ENCODE assay signal across 8 mouse cellular contexts in genomic region chr9:122311051-122311760, GRCm38 (mm10). TPM values are rescaled to one million over a fixed set of nuclear protein-coding genes. Genes with fewer than 3 reads are reported as not detected.
DNase-seq lines count a peak whose midpoint lies in the region; ATAC-seq and TF ChIP-seq lines count a peak whose summit lies in the region.

No protein-coding gene starts in this region.

- intact Hi-C loops in left cerebral cortex, postnatal 36 days (cut with DNase I): no loop called here

- DNase-seq in forebrain, embryonic 11.5 days (ENCODE audit: low spot score): no peak
- DNase-seq in kidney, adult 2 months: peak; percentile 80
- DNase-seq in lung, postnatal 14 days: peak; percentile 30
- no peak for DNase-seq in layer of hippocampus, postnatal 14 days (ENCODE audit: low spot score in 2 of 2)
- no peak for DNase-seq in left cerebral cortex, postnatal 36 days (ENCODE audit: low spot score in 2 of 2)
- DNase-seq in thymus, postnatal 36 days: no peak

- no peaks in the 10 kb centered on the region for H3K36me3 ChIP-seq in megakaryocyte, embryonic 14.5 days (replicated peaks; ENCODE audit: low read length)
- H3K36me3 ChIP-seq in forebrain, embryonic 11.5 days (ENCODE audit: control insufficient read depth, insufficient read depth, low read length): no peaks in the 10 kb centered on the region
- no peaks in the 10 kb centered on the region for H3K36me3 ChIP-seq in kidney, adult 2 months (ENCODE audit: control insufficient read depth, insufficient read depth, low read length)

- peak overlapping the region; percentile 92 for H3K4me3 ChIP-seq in megakaryocyte, embryonic 14.5 days (replicated peaks)
- peak overlapping the region; percentile 36 for H3K4me3 ChIP-seq in forebrain, embryonic 11.5 days (ENCODE audit: low read depth, low read length)
- H3K4me3 ChIP-seq in kidney, adult 2 months (ENCODE audit: insufficient read depth, low read depth, low read length): no peak overlapping the region; the same call in 1 of the 2 replicates

- H3K4me2 ChIP-seq in forebrain, embryonic 11.5 days (ENCODE audit: low read depth, low read length, severe bottlenecking): peak overlapping the region; percentile 59

- TF ChIP-seq POLR2A in kidney, adult 2 months (IDR thresholded peaks at IDR 0.05; ENCODE audit: low read depth, low read length): no peak

- no peak for ATAC-seq in megakaryocyte, adult 5-6 weeks (ENCODE audit: poor library complexity, severe bottlenecking)
- ATAC-seq in forebrain, embryonic 11.5 days (replicated peaks; ENCODE audit: low FRiP score): no peak

- peaks cover 23% of the 10 kb centered on the region for H3K4me1 ChIP-seq in megakaryocyte, embryonic 14.5 days
- H3K4me1 ChIP-seq in forebrain, embryonic 11.5 days (replicated peaks; ENCODE audit: control insufficient read depth, insufficient read depth, low read length): no peaks in the 10 kb centered on the region
- peaks cover 4% of the 10 kb centered on the region; the same call in 1 of the 2 replicates for H3K4me1 ChIP-seq in kidney, adult 2 months (ENCODE audit: control insufficient read depth, insufficient read depth, low read length)

- TF ChIP-seq CTCF in kidney, adult 2 months (conservative IDR thresholded peaks at IDR 0.05; ENCODE audit: insufficient read depth, insufficient read length, low read depth, low read length): no peak

- H3K27ac ChIP-seq in forebrain, embryonic 11.5 days (ENCODE audit: low read depth, low read length): no peak overlapping the region
- no peak overlapping the region for H3K27ac ChIP-seq in kidney, adult 2 months (ENCODE audit: insufficient read depth, low read depth, low read length)

- 78% methylated on average over 7 of the region's 7 CpGs for WGBS in forebrain, embryonic 11.5 days
- WGBS in kidney, adult 2 months: 49% methylated on average over 7 of the region's 7 CpGs

- H3K9ac ChIP-seq in forebrain, embryonic 11.5 days (ENCODE audit: low read length): peak overlapping the region; percentile 65

- H3K9me3 ChIP-seq in megakaryocyte, embryonic 14.5 days: no peaks in the 10 kb centered on the region
- no peaks in the 10 kb centered on the region for H3K9me3 ChIP-seq in forebrain, embryonic 11.5 days (ENCODE audit: control insufficient read depth, low read length)

- peaks cover 16% of the 10 kb centered on the region for H3K27me3 ChIP-seq in megakaryocyte, embryonic 14.5 days (replicated peaks)
- H3K27me3 ChIP-seq in forebrain, embryonic 11.5 days (ENCODE audit: control insufficient read depth, insufficient read depth, low read length): no peaks in the 10 kb centered on the region
- no peaks in the 10 kb centered on the region for H3K27me3 ChIP-seq in kidney, adult 2 months (replicated peaks; ENCODE audit: control insufficient read depth, insufficient read depth, low read length)

RNA-seq across cellular contexts. Expression of gene Ano10, which starts 17.0 kb away (rescaled TPM):
- 3.2 TPM in 1 of 2 replicates, not detected in the other for polyA plus RNA-seq in megakaryocyte, embryonic 14.5 days (2012; ENCODE audit: insufficient read depth, low replicate concordance)
- 33.1 and 40.9 TPM in 2 replicates for total RNA-seq in megakaryocyte, adult 5-6 weeks (2015)
- total RNA-seq in megakaryocyte, adult 5-6 weeks (2017): 17.1 and 32.8 TPM in 2 replicates
- 34.0 and 44.6 TPM in 2 replicates for polyA plus RNA-seq in forebrain, embryonic 11.5 days (2014; fragmentation: Nextera tagmentation; extraction: Ambion mirVana)
- polyA plus RNA-seq in kidney, adult 2 months (2012; rRNA removed): 50.6 and 54.4 TPM in 2 replicates
- total RNA-seq in layer of hippocampus, postnatal 14 days (2021): 10 to 100 TPM; 23.8 to 28.5 TPM
- total RNA-seq in left cerebral cortex, postnatal 36 days (2021): 10 to 100 TPM; 27.4 to 30.3 TPM

RNA-seq across cellular contexts. Expression of gene Abhd5, which starts 40.2 kb away (rescaled TPM):
- polyA plus RNA-seq in megakaryocyte, embryonic 14.5 days (2012; ENCODE audit: insufficient read depth, low replicate concordance): 10.5 TPM in 1 of 2 replicates, not detected in the other
- total RNA-seq in megakaryocyte, adult 5-6 weeks (2015): 83.7 and 84.1 TPM in 2 replicates
- 87.0 and 93.8 TPM in 2 replicates for total RNA-seq in megakaryocyte, adult 5-6 weeks (2017)
- polyA plus RNA-seq in forebrain, embryonic 11.5 days (2014; fragmentation: Nextera tagmentation; extraction: Ambion mirVana): 19.3 and 19.7 TPM in 2 replicates
- 36.3 and 39.1 TPM in 2 replicates for polyA plus RNA-seq in kidney, adult 2 months (2012; rRNA removed)
- 10 to 100 TPM; 24.9 to 28.9 TPM for total RNA-seq in layer of hippocampus, postnatal 14 days (2021)
- 10 to 100 TPM; 19.6 to 20.9 TPM for total RNA-seq in left cerebral cortex, postnatal 36 days (2021)

Comparison
In these comparisons a context has a peak if more than half of its experiments do, and no peak if none do; other contexts are left out.
1. DNase-seq: peak in kidney, adult 2 months (single experiment) and lung, postnatal 14 days (single experiment); none in forebrain, embryonic 11.5 days (single experiment), layer of hippocampus, postnatal 14 days (0 of 2), left cerebral cortex, postnatal 36 days (0 of 2) and thymus, postnatal 36 days (0 of 2).